Mouse (Mus musculus) heart, adult 2 months (tissue): Measurements from ENCODE around the gene Hba-x.

Experiments used
- CTCF ChIP-seq: fragments of 200-600 bp; IDR thresholded peaks from 2 replicates; pipeline ENCODE4 v1.8.1; 2022; ENCODE audit warnings: antibody characterized with exemption, mild to moderate bottlenecking, moderate library complexity
- EP300 ChIP-seq: fragments of 200-500 bp; IDR thresholded peaks from 2 replicates; pipeline ENCODE4 v1.6.1; 2011; ENCODE audit warnings: low read depth, low read length, control low read depth; ENCODE audit not compliant: insufficient read depth
- POLR2A ChIP-seq: fragments of 200-500 bp; IDR thresholded peaks from 2 replicates; pipeline ENCODE4 v1.6.1; 2011; ENCODE audit warnings: mild to moderate bottlenecking, low read depth, low read length, control low read depth; ENCODE audit not compliant: insufficient read depth

- TF ChIP-seq CTCF (no peak), POLR2A (no peak), EP300 (no peak)
Measured at GRCm38 (mm10) chr11:32248350-32248749, 27.9 kb upstream of the Hba-x start.
